Mouse (Mus musculus) embryo, embryonic 10 days (tissue): ENCODE results near the gene Vmp1.

ENCODE experiments used
- DNase-seq: peaks from one replicate; pipeline ENCODE4 v3.0.0-alpha.2; 2015; ENCODE audit warnings: low spot score

Vmp1 gene

DNA sequence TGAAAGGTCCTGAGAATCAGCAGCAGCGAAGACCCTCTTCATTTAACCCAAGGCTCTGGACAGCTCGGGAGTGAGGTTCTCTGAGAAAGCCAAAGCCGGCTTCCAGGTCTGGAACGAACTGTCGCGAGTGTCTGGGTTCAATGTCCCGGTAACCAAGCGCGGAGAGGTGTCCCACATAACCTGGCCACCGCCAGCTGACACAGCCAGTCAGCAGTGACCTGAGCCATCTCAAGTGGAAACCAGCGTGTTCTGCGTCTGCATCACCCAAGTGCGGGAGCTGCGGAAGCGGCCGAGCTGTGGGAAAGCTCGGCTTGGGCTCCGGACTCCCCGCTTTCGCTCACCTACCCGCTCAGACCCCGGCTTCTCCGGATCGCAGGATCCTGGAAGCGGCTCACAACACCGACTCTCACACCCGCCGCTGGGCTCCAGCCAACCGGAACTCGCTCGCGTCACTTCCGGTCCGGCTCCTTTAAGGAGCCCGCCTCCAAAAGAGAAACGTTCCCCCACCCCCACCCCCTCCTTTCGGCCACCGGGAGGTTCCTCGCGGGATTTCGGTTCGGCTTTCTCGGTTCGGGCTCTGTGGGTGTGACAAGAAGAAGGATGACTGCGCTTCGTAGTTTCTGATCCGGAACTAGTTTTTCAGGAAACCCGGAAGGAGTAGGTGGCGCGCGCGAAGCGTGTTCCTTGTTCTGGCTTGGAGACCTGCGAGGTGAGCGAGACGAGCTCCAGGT, at the start of gene Vmp1, which contains the start of gene Ptrh2:
Gene Vmp1 (minus strand): TSS at position 442 of the 731 bp plus-strand sequence.
Gene Ptrh2 (plus strand): TSS at position 591 of the 731 bp plus-strand sequence.
- peak; percentile 95 for DNase-seq

DNA sequence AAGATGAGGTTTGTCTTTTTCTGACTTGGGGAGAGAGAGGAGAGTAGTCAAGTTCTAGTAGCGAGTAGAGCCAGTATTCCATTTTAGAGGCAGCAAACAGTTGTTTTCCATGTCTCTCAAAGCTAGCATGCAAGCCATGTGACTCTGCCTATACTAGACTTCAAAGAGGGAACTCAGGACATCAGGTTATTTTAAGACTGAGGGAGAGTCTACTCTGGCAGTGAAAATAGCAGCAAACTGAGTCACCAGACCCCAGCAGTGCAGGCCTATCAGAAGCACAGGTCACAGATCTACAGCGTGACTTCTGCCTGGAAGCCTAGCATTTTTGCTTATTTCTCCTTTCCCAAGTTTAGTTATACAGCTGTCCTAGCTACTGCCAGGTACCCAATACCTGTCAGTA, 47.8 kb upstream of the Vmp1 start:
- no peak for DNase-seq

DNA sequence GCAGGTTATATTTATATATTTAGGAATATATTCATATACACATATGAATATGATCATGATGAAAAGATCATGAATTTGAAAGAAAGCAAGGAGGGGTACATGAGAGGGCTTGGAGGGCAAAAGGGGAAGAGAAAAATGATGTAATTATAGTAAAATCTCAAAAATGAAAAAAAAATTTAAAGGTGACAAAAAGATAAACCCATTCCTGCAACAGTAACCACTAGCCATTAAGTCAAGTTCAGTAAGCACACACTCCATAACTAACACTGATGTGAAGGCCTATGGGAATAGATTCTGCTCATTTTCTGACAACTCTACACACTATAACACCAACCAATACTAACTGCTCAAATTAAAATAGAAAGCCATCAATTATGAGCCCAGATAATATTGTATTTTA, 42.0 kb upstream of the Vmp1 start:
- no peak for DNase-seq

GRCm38 (mm10) chr11:86724982-86725381, 41.3 kb upstream of the Vmp1 start:
- no peak for DNase-seq

- DNase-seq: no peak
These were observed 40.4 kb upstream of the Vmp1 start for GRCm38 (mm10) chr11:86724004-86724403.

DNA sequence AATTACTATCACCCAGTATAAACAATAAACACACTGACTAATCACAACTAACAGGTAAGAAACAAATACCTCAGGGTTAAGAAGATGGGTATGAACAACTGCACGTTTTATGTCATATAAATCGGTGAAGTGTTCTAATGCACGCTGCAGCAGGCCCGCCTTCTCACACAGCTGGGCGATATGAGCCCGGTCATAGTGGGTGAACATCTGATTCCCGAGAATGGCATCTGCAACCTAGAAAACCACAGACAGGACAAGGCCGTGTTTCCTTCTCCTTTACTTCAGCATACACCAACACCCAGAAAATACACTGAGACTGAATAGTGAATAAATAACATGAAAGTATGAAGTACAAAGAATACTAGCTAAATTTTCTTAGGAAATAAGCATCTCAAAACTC, 35.8 kb upstream of the Vmp1 start:
- DNase-seq: no peak

DNA sequence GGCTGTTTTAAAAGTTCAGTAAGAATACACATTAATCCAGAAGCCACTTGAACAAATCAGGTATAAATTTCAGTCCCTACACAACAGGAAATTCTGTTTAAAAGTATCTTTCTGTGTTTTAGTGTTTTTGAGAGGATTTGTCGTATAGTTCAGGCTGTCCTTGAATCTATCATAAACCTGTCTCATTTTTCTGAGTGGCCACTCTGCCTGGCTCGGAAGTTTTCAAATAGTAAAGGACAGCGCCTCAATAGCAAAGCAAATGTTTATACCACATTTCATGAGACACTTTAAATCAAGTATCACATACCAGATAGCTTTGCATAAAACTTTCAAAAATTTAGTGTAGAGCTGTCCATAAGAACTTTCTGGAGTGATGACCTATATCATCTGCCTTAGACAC, 34.7 kb upstream of the Vmp1 start:
- DNase-seq: no peak

DNA sequence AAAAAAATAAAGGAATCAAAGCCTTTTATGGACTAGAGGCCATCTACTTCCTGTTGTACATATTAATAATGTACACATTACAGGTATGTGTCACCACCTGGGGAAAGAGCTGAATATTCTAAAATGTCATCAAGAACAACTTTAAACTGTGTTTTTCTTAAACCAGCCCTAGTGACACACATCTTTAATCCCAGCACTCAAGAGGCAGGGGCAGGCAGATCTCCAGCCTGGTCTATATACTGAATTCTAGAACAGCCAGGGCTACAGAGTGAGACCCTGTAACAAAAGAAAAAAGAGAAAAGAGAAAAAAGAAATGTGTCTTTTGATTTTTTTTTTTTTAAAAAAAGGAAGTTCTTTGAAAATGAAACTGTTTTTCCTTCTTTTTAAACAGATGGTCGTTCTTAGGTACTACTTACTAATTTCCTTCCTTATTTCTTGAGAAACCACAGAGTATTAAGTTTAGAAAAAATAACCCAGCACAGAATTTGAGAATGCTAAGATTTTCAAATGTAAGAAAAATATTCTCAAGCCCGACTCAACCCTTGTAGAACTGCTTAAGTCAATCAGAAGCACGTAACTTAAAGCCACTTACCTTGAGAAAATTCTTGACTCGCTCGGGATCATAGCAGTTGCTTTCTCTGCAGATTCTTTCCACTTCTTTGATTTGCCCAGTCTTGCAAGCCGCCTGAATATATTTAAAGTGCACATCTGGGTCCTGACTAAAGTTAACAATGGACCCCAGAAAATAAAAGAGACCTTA, 33.9 kb upstream of the Vmp1 start:
- DNase-seq: no peak

GRCm38 (mm10) chr11:86714606-86715005, 31.0 kb upstream of the Vmp1 start:
- no peak for DNase-seq

- no peak for DNase-seq
These were observed 17.5 kb upstream of the Vmp1 start for GRCm38 (mm10) chr11:86701151-86701550.

DNA sequence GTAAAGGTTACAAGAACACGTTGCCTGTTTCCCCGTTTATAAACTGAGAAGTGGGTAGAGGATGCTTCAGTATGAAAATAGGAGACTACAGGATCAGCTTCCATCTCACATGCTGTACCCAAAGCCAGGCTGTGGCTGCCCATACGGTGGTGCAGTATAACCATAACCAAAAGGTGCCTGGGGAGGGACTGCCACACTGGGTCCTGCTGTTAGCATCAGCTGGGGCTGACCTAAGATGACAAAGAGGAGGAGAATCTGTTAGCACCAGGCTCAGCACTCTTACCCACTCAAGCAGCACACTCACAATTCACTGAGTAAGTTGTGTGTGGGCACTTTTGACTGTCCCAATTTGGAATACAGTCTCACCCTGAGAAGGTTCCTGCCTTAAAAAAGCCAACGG, 11.8 kb upstream of the Vmp1 start:
- DNase-seq: no peak

DNA sequence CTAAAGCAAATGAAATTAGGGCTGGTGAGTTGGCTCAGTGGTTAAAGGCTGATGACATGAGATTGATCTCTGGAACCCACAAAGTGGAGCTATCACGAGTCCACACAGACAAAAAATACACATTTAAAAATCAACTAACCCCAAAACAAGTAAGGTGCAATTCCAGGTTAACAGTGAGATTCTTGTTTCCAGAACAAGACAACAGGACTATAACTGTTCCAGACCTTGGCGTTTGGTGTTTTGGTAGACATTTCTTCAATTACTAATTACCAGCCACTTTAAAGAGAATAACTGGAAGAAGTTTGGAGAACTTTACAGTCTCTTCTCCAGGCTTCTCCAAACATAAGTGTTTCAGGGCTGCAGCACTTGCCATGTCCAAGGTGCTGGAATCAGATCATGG, 8.9 kb upstream of the Vmp1 start:
- DNase-seq: no peak

GRCm38 (mm10) chr11:86691956-86692355, 8.3 kb upstream of the Vmp1 start:
- DNase-seq: no peak

- DNase-seq: no peak
These were observed 7.8 kb upstream of the Vmp1 start for GRCm38 (mm10) chr11:86691482-86691881.

DNA sequence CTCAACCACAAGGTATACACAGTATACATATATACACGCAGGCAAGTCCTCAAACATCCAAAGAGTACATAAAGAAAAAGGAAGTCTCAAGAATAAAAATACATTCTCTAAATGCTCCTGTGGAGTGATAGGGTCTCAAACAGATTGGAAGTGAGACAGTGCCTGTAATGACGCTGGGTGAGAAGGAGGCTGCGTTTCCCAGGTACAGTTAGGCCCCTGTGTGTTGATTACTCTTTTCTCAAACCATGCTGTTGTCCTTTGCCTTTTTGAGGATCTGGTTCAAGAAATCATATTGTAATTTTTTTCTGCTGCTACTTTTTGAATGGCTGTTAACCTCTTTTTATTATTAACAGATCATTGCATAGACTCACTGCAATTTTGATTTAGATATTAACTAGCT, 6.7 kb upstream of the Vmp1 start:
- no peak for DNase-seq

DNA sequence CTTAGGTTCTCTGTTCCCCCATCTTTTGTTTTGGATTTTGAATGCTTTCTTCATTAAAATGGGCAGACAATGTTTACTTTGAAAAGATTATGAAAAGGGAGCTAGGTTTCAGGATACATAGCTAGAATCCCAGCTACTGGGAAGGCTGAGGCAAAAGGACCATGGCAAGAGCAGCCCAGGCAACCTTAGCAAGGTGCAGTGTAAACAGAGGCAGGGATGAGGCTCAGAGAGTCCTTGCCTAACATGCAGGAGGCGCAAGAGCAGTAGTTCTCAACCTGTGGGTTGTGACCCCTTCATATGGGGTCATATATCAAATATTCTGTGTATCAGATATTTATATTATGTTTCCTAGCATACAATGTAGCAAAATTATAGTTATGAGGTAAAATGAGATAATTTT, 1.7 kb upstream of the Vmp1 start:
- DNase-seq: no peak

GRCm38 (mm10) chr11:86684126-86685012, 733 bp upstream of the Vmp1 start:
- DNase-seq: no peak

DNA sequence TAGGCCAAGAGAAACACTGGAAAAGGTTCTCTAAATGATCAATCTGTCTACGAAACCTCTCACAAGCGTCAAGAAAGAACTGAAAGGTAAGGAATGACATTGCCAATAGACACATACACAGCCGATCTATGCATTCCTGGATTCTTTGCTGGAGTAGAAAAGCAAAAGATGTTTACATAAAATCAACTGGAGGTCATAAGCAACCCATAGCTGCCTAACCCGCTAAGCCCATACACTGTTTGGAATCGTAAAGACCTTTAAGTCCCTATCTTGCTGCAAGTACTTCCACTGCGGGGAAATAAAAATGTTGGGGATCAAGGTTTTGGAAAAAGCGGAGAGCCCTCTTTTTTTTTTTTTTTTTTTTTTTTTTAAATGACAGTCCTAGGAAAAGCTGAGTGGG, 775 bp downstream of the Vmp1 start:
- no peak for DNase-seq

GRCm38 (mm10) chr11:86681423-86681822, 2.2 kb downstream of the Vmp1 start:
- no peak for DNase-seq

GRCm38 (mm10) chr11:86680729-86681128, 2.9 kb downstream of the Vmp1 start:
- no peak for DNase-seq

- DNase-seq: no peak
These were observed 4.7 kb downstream of the Vmp1 start for GRCm38 (mm10) chr11:86678957-86679356.

DNA sequence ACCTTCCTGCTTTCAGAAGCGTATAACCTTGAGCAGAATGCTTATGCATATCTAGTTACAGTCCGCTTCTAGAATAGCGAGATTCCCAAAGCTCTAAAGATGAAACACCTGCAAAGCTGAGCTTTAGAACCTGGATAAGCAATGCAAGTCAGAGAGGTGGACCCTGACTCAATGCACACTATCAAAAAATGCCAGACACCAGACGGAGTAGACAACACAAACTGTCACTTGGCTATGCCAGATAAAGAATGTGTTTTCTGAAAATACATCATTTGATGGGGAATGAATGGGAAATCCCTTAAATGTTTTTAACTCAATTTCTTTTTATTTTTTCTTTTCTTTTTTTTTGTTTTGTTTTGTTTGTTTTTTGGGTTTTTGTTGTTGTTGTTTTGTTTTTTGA, 8.1 kb downstream of the Vmp1 start:
- no peak for DNase-seq

- no peak for DNase-seq
These were observed 10.9 kb downstream of the Vmp1 start for GRCm38 (mm10) chr11:86672772-86673171.
